Mouse (Mus musculus) forebrain, embryonic 13.5 days (tissue): ENCODE measurements around the gene Dennd1a. TPM values are rescaled to one million over a fixed set of nuclear protein-coding genes. Genes with fewer than 3 reads are reported as not detected.

Experiments
- ATAC-seq: fragments of 200-750 bp; cut with Nextera tagmentation; 2 replicates; pipeline ENCODE4 v1.8.0; 2017
- H3K27ac ChIP-seq: fragments of 300-500 bp; sonication (generic); 2 replicates; pipeline ENCODE4 v1.5.1; 2015; ENCODE audit warnings: inconsistent platforms, mild to moderate bottlenecking, moderate library complexity
- H3K27me3 ChIP-seq: fragments of 300-500 bp; sonication (generic); 2 replicates; pipeline ENCODE4 v1.6.1; 2015; ENCODE audit warnings: mild to moderate bottlenecking, inconsistent platforms
- H3K36me3 ChIP-seq: fragments of 300-500 bp; sonication (generic); 2 replicates; pipeline ENCODE4 v1.6.1; 2015; ENCODE audit warnings: mild to moderate bottlenecking, inconsistent platforms; ENCODE audit not compliant: poor library complexity, severe bottlenecking
- H3K4me1 ChIP-seq: fragments of 300-500 bp; sonication (generic); 2 replicates; pipeline ENCODE4 v1.6.1; 2015; ENCODE audit warnings: inconsistent platforms
- H3K4me2 ChIP-seq: fragments of 300-500 bp; sonication (generic); 2 replicates; pipeline ENCODE4 v1.6.1; 2015; ENCODE audit warnings: inconsistent platforms, mild to moderate bottlenecking, moderate library complexity
- H3K4me3 ChIP-seq: fragments of 300-500 bp; sonication (generic); 2 replicates; pipeline ENCODE4 v1.5.1; 2015; ENCODE audit warnings: mild to moderate bottlenecking, inconsistent platforms
- H3K9ac ChIP-seq: fragments of 300-500 bp; sonication (generic); 2 replicates; pipeline ENCODE4 v1.6.1; 2015; ENCODE audit warnings: mild to moderate bottlenecking, inconsistent platforms
- H3K9me3 ChIP-seq: fragments of 300-500 bp; sonication (generic); replicated peaks from 2 replicates; pipeline ENCODE4 v1.6.1; 2016; ENCODE audit warnings: inconsistent platforms
- WGBS: fragments of 180-500 bp; shearing (Covaris S2); methylation state at CpG from one replicate; pipeline ENCODE4 v1.1.7; 2015; 5-methylcytosine and 5-hydroxymethylcytosine counted together
- polyA plus RNA-seq: library from polyadenylated mRNA; unstranded; fragments of >200 nt; fragmentation: Nextera tagmentation; extraction: Ambion mirVana; gene quantifications from 2 replicates; pipeline ENCODE4 v1.2.1, GENCODE M21; 2015

Dennd1a gene
- 17.7 and 19.9 TPM in 2 replicates for polyA plus RNA-seq

GRCm38 (mm10) chr2:38286733-38287551 lies at the start of gene Dennd1a:
Gene Dennd1a, minus strand, starts transcription at chr2:38287390.
- H3K27me3 ChIP-seq = no peaks in the 10 kb centered on the region
- WGBS = under 1% methylated on average over 65 of the region's 81 CpGs
- H3K27ac ChIP-seq = peak within 1 kb of the TSS; percentile 91
- H3K9me3 ChIP-seq = no peaks in the 10 kb centered on the region
- H3K4me2 ChIP-seq = peak within 1 kb of the TSS; percentile 80
- H3K36me3 ChIP-seq = no peaks in the 10 kb centered on the region
- H3K4me1 ChIP-seq = peaks cover 26% of the 10 kb centered on the region
- peak within 1 kb of the TSS; percentile 85 for H3K4me3 ChIP-seq
- peak within 1 kb of the TSS; percentile 89 for H3K9ac ChIP-seq
- ATAC-seq = peak; percentile 96

DNA sequence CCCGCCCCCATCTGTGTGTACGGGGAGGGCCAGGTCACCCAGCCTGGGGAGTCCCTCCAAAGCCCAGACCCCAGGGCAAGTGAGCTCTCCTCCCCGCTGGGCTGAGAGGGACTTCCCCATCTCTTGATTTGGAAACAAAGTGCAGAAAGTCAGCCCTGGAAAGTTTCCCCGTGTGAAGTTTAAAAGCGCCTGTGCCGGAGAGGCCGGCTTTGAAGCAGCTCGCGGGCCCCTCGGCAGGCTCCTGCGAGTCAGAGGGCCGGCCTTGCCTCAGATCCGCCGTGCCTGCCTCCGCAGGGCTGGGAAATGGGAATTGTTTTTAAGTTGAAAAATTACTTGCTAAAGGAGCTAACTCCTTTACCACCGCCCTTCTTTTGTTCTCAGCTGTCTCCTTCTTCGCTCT lies 49.4 kb upstream of the Dennd1a start:
- Histone ChIP-seq H3K4me1 (peaks cover 39% of the 10 kb centered on the region), H3K36me3 (no peaks in the 10 kb centered on the region), H3K4me3 (peak overlapping the region; percentile 25), H3K27ac (no peak overlapping the region), H3K9me3 (no peaks in the 10 kb centered on the region), H3K27me3 (peaks cover 54% of the 10 kb centered on the region), H3K4me2 (peak overlapping the region; percentile 93), H3K9ac (peak overlapping the region; percentile 54)
- no peak for ATAC-seq
- 4% methylated on average over 17 of the region's 17 CpGs for WGBS

DNA sequence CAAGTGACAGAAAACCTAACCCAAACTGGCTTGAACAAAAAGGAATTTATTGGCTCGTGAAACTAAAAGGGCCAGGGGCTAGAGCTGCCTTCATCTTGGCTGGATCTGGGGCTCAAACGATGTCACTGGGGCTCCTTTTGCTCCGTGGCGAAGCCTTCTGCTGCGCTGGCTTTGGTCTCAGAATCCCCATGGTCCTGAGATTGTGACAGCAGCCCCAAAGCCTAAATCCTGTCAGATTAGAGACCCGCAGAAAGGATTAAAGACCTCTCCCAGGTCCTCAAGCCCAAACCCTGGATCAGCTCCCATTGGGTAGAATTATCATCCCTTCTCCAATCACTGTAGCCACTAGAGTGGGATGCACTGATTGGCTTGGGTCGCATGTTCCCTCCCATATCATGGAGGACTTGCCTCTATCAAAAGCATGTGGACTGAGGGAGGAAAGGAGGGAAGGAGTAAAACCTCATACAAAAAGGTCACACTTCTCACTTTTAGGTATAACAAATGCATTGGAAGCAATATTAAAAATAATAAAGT lies 46.5 kb upstream of the Dennd1a start:
- no peak overlapping the region for H3K4me2 ChIP-seq
- no peaks in the 10 kb centered on the region for H3K36me3 ChIP-seq
- no peaks in the 10 kb centered on the region for H3K9me3 ChIP-seq
- 34% methylated on average over 7 of the region's 7 CpGs for WGBS
- no peak for ATAC-seq
- no peak overlapping the region for H3K4me3 ChIP-seq
- peaks cover 24% of the 10 kb centered on the region for H3K4me1 ChIP-seq
- no peak overlapping the region for H3K9ac ChIP-seq
- H3K27me3 ChIP-seq = peaks cover 50% of the 10 kb centered on the region
- no peak overlapping the region for H3K27ac ChIP-seq

DNA sequence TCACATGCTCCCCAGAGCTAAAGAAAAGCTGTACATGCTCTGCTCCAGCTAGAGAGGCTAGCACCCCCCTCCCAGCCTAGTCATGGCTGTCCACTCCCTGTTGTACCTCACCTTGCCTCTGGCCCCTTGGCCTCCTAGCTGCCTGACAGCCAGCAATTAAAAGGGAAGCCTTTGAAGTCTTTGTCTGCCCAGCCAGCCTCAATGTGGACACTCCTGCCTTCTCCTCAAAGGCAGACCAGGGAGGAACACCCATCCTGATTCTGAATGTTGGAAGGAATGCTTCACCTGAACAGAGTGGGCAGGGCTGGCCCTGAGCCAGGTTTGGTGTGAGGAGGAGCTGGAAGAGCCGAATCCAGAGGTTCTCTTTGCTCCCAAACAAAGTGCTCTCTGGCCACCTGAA lies 39.5 kb upstream of the Dennd1a start:
- no peaks in the 10 kb centered on the region for H3K4me1 ChIP-seq
- H3K9ac ChIP-seq = no peak overlapping the region
- no peaks in the 10 kb centered on the region for H3K9me3 ChIP-seq
- H3K27ac ChIP-seq = no peak overlapping the region
- WGBS = 50% methylated on average over 1 of the region's 1 CpGs
- H3K27me3 ChIP-seq = 0 out of 2 replicates have a peak, but pooled peaks cover 5% of the 10 kb centered on the region
- no peak overlapping the region for H3K4me2 ChIP-seq
- ATAC-seq = no peak
- no peak overlapping the region for H3K4me3 ChIP-seq
- no peaks in the 10 kb centered on the region for H3K36me3 ChIP-seq

DNA sequence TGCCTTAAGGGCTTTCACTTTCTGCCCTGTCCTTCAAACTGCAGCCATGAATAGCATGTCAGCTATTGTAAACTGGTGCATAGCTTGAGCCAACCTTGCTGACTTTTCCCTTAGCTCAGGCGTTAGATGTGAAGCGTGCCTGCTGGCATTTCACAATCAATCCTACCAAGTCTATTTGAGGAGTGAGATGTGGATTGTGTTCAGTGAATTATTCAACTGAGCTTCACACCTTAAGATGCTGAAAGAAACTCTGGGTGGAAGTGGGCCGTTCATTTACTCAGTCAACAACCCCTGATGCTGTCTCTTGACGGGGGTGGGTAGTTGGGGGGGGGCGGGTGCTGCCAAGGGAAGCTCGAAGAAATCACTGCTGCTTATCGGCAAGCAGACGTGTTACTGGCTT lies 36.2 kb upstream of the Dennd1a start:
- Histone ChIP-seq H3K4me1 (no peaks in the 10 kb centered on the region), H3K36me3 (no peaks in the 10 kb centered on the region), H3K4me2 (no peak overlapping the region), H3K4me3 (no peak overlapping the region), H3K27ac (no peak overlapping the region), H3K9ac (no peak overlapping the region), H3K27me3 (0 out of 2 replicates have a peak, but pooled peaks cover 5% of the 10 kb centered on the region), H3K9me3 (no peaks in the 10 kb centered on the region)
- no peak for ATAC-seq
- WGBS = 74% methylated on average over 8 of the region's 8 CpGs

DNA sequence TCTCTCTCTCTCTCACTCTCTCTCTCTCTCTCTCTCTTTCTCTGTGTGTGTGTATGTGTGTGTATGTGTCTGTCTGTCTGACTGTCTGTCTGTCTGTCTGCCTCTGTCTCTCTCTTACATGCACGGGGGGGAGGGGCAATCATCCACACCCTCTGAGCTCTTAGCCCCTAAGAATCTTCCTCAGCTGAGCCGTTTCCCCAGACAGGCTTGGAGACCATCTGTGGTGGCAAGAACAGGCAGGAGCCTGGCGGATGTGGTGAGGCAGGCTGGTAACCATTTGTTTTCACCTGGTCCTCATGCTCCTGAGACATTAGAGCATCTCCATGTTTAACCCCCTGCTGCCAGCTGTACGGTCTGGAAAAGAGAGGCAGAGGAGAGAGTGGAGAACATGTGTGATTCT lies 33.7 kb upstream of the Dennd1a start:
- Histone ChIP-seq H3K27me3 (no peaks in the 10 kb centered on the region), H3K4me2 (no peak overlapping the region), H3K27ac (no peak overlapping the region), H3K36me3 (no peaks in the 10 kb centered on the region), H3K9me3 (no peaks in the 10 kb centered on the region), H3K4me1 (no peaks in the 10 kb centered on the region), H3K4me3 (no peak overlapping the region), H3K9ac (no peak overlapping the region)
- WGBS = 68% methylated on average over 4 of the region's 4 CpGs
- no peak for ATAC-seq

DNA sequence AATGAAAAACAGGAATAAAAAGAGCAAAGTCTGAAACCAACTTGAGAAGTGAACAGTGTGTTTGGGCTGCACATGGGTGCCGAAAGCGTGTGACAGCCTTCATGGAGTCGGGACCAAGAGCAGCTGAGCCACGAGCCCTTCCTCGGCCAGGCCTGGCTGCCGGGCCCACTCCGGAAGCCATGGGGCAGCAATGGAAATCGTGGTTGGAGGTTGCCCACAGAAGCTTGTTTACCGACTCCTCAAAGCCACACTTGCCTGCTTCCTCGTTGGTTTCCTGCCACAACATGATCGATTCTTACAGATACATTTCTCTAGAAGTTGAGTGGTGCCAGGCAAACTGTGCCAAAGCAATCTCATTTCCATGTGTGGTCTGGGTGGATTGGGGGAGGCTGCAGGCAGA lies 31.9 kb upstream of the Dennd1a start:
- Histone ChIP-seq H3K4me3 (no peak overlapping the region), H3K36me3 (no peaks in the 10 kb centered on the region), H3K4me1 (no peaks in the 10 kb centered on the region), H3K27ac (no peak overlapping the region), H3K9ac (no peak overlapping the region), H3K27me3 (no peaks in the 10 kb centered on the region), H3K9me3 (no peaks in the 10 kb centered on the region), H3K4me2 (no peak overlapping the region)
- no peak for ATAC-seq
- WGBS = 90% methylated on average over 11 of the region's 11 CpGs

DNA sequence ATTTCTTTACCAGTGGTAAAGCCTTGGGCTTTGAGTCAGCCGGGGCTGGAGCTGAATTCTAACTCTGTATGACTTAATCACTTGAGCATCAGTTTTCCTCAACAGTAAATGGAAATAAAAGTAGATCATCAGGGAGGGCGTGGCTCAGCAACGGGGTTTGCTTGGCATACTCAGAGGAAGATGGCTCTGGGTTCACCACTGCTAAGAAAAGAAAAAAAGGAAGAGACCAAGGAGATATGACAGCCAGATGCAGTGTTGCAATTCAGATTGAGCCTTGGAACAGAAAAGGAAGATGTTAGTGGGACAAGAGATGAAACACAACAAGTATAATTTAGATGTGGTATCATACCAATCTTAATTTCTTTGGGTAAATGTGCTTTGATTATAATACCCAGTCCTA lies 26.2 kb upstream of the Dennd1a start:
- no peaks in the 10 kb centered on the region for H3K4me1 ChIP-seq
- no peak for ATAC-seq
- no peaks in the 10 kb centered on the region for H3K9me3 ChIP-seq
- no peak overlapping the region for H3K4me3 ChIP-seq
- H3K4me2 ChIP-seq = no peak overlapping the region
- H3K27me3 ChIP-seq = no peaks in the 10 kb centered on the region
- no peak overlapping the region for H3K9ac ChIP-seq
- no peaks in the 10 kb centered on the region for H3K36me3 ChIP-seq
- 55% methylated on average over 3 of the region's 3 CpGs for WGBS
- no peak overlapping the region for H3K27ac ChIP-seq

- Histone ChIP-seq H3K4me1 (no peaks in the 10 kb centered on the region), H3K27me3 (no peaks in the 10 kb centered on the region), H3K9ac (no peak overlapping the region), H3K9me3 (no peaks in the 10 kb centered on the region), H3K27ac (no peak overlapping the region), H3K4me3 (no peak overlapping the region), H3K4me2 (no peak overlapping the region), H3K36me3 (no peaks in the 10 kb centered on the region)
- 38% methylated on average over 3 of the region's 3 CpGs for WGBS
- ATAC-seq = no peak
Observed at GRCm38 (mm10) chr2:38312921-38313320, 25.7 kb upstream of the Dennd1a start.

DNA sequence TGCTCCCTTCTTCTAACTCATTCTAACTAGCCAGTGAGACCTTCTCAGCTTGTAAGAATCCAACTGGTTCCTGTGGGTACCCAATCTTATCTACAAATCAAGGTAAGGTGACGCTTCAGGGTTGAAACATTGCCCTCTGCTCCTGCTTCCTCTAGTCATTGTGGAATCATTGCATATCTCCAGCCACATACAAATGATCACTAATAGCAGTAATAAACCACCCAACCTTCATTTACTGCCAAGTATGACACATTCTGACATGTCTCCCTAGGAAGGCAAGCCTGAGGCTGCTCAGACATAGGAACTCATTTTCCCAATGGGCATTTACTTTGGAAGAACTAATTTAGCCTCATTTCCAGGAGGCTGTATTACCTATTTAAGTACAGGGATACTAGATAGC lies 18.0 kb upstream of the Dennd1a start:
- H3K4me2 ChIP-seq = no peak overlapping the region
- H3K4me3 ChIP-seq = no peak overlapping the region
- H3K4me1 ChIP-seq = 0 out of 2 replicates have a peak, but pooled peaks cover 3% of the 10 kb centered on the region
- no peaks in the 10 kb centered on the region for H3K27me3 ChIP-seq
- no peak for ATAC-seq
- no peaks in the 10 kb centered on the region for H3K36me3 ChIP-seq
- H3K27ac ChIP-seq = no peak overlapping the region
- H3K9ac ChIP-seq = no peak overlapping the region
- 100% methylated on average over 1 of the region's 1 CpGs for WGBS
- no peaks in the 10 kb centered on the region for H3K9me3 ChIP-seq

- Histone ChIP-seq H3K9me3 (no peaks in the 10 kb centered on the region), H3K4me3 (no peak overlapping the region), H3K4me1 (0 out of 2 replicates have a peak, but pooled peaks cover 3% of the 10 kb centered on the region), H3K27me3 (no peaks in the 10 kb centered on the region), H3K9ac (no peak overlapping the region), H3K27ac (no peak overlapping the region), H3K36me3 (no peaks in the 10 kb centered on the region), H3K4me2 (no peak overlapping the region)
- no peak for ATAC-seq
- WGBS = 94% methylated on average over 2 of the region's 2 CpGs
Observed at GRCm38 (mm10) chr2:38300941-38301340, 13.8 kb upstream of the Dennd1a start.

DNA sequence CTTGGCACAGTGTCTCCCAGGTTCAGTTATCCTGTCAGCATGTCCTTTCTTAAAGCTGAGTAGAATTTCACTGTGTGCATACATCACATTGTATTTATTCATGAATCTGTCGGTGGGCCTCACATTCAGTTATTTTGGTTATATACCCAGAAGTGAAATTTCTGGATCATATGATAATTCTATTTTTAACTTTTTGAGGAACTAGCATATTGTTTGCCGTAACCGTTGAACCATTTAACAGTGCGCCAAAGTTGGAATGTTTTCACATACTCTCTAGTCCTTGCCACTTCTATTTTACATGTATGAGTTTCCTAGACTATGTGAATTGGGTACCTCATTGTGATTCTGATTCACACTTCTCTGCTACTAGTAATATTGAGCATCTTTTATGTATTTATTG lies 8.7 kb upstream of the Dennd1a start:
- 0 out of 2 replicates have a peak, but pooled peaks cover 3% of the 10 kb centered on the region for H3K4me1 ChIP-seq
- no peaks in the 10 kb centered on the region for H3K9me3 ChIP-seq
- H3K4me2 ChIP-seq = no peak overlapping the region
- H3K27me3 ChIP-seq = no peaks in the 10 kb centered on the region
- no peak overlapping the region for H3K9ac ChIP-seq
- no peaks in the 10 kb centered on the region for H3K36me3 ChIP-seq
- no peak overlapping the region for H3K4me3 ChIP-seq
- H3K27ac ChIP-seq = no peak overlapping the region
- 93% methylated on average over 4 of the region's 4 CpGs for WGBS
- no peak for ATAC-seq
